Mouse (Mus musculus): ENCODE results near the gene Slc9b2. TPM values are rescaled to one million over a fixed set of nuclear protein-coding genes. Genes with fewer than 3 reads are reported as not detected.
A peak's percentile ranks its signal among the peaks of the same experiment; 100 is the strongest.

Gene Slc9b2
- polyA plus RNA-seq (2016; fragmentation: Nextera tagmentation; extraction: Ambion mirVana): 1.2 and 2.8 TPM in 2 replicates

DNA sequence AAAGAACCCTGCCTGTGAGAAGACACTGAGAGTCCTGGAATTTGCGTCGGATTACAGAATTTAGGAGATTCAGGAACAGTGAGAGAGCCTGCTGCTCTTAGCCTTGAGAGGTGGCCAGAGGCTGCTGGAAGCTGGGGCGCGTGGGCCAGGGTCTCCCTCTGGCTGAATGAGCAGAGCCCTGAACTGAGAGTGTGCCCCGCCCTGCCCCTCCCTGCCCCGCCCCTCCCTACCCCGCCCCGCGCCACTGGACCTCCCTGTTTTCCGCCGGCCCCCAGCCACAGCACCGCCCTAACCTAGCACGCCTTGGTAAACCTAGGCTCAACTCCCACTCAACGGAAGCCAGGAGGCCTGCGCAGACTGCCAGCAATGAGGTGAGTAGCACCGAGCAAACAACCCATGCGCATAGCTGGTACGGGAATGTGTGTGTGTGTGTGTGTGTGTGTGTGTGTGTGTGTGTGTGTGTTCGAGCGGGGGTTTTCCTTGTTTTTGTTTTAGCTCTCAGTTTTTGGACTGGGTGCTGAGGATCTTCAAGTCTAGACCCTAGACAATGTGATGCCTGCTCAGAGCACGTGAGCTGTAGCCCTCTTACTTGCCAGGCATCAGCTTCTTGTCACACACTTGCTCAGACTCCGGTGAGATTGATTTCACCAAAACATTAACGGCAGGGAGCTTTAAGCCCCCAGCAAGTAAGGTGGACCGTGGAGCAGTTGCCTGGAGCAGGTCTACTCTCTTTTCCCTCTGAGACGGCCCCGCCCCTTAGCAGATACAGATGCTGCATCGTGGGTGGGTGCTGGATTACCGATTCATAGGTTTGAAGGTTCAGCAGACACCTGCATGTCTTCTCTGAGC, at the start of gene Slc9b2:
Slc9b2 (plus strand) TSS at position 290 of the 849 bp plus-strand sequence.
- peaks cover 55% of the 10 kb centered on the region for H3K4me1 ChIP-seq
- peaks cover 29% of the 10 kb centered on the region for H3K27me3 ChIP-seq (ENCODE audit: low read depth, poor library complexity, severe bottlenecking)
- WGBS: 15% methylated on average over 28 of the region's 28 CpGs
- H3K9me3 ChIP-seq (replicated peaks): no peaks in the 10 kb centered on the region
- peak; percentile 50 for DNase-seq (ENCODE audit: low spot score)
- H3K4me3 ChIP-seq: peak within 1 kb of the TSS; percentile 51
- H3K27ac ChIP-seq (replicated peaks): peak within 1 kb of the TSS; percentile 72
- no peaks in the 10 kb centered on the region for H3K36me3 ChIP-seq

DNA sequence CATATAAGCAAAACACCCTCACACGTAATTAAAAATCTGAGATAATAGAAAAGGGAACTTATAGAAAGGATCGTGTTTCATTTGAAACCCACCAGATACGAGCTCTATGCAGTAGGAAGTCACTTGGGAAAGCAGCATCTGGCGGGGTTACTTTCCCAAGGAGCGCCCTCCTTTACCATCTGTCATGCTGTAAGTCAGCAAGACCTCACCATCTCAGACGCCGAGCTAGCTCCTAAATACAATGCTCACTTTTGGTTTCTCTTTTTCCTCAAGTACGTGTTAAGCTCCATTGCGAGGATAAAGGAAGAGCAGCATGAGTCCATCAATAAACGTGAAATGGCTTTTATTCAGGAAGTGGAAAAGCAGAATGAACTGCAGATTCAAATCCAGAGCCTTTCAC, 48.6 kb upstream of the Slc9b2 start:
- H3K36me3 ChIP-seq: peaks cover 97% of the 10 kb centered on the region
- no peak overlapping the region for H3K4me3 ChIP-seq
- no peak overlapping the region for H3K27ac ChIP-seq (replicated peaks)
- H3K27me3 ChIP-seq (ENCODE audit: low read depth, poor library complexity, severe bottlenecking): no peaks in the 10 kb centered on the region
- DNase-seq (ENCODE audit: low spot score): no peak
- H3K4me1 ChIP-seq: no peaks in the 10 kb centered on the region
- 92% methylated on average over 10 of the region's 10 CpGs for WGBS
- no peaks in the 10 kb centered on the region for H3K9me3 ChIP-seq (replicated peaks)

DNA sequence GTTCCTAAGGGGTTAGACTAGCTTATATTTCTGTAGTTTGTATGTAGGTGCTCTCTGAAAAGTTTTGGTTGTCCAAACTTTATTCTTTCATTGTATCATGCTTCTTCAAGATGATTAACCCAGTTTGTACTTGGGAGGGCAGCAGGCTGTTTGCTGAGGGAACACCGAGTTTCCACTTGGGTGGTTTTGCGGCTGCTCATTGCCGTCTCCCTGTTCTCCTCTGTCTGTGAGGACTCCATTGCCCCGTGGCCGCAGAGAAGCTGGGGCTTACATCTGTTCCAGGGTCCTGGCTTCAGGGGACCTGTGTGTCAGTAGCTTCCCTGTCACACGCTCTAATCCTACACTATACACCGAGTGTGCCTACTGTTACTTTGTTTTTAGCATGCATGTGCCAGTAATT, 47.3 kb upstream of the Slc9b2 start:
- Histone ChIP-seq H3K9me3 (replicated peaks) (no peaks in the 10 kb centered on the region), H3K36me3 (peaks cover 100% of the 10 kb centered on the region), H3K27ac (replicated peaks) (no peak overlapping the region), H3K4me1 (no peaks in the 10 kb centered on the region), H3K27me3 (ENCODE audit: low read depth, poor library complexity, severe bottlenecking) (no peaks in the 10 kb centered on the region), H3K4me3 (no peak overlapping the region)
- no peak for DNase-seq (ENCODE audit: low spot score)
- WGBS: 86% methylated on average over 7 of the region's 7 CpGs

DNA sequence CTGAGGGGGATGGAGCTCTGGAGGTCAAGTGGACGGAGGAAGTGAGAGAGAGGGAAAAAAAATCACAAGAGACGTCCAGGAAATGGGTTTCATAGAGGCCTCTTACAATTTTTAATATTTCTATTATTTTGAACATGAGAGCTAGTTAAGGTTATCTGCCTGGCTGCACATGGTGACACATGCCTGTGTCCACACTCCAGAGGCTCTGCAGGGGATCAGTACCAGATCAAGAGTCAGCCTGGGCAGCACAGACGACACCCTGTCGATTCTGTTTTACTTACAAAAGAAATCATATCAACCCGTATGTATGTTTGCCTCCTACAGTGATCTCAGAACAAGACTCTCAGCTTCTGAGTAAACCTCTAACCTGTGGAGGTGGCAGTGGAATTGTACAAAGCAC, 38.9 kb upstream of the Slc9b2 start:
- DNase-seq (ENCODE audit: low spot score): no peak
- no peaks in the 10 kb centered on the region for H3K9me3 ChIP-seq (replicated peaks)
- WGBS: 89% methylated on average over 5 of the region's 5 CpGs
- H3K27ac ChIP-seq (replicated peaks): no peak overlapping the region
- H3K36me3 ChIP-seq: peaks cover 100% of the 10 kb centered on the region
- H3K4me1 ChIP-seq: no peaks in the 10 kb centered on the region
- H3K4me3 ChIP-seq: no peak overlapping the region
- no peaks in the 10 kb centered on the region for H3K27me3 ChIP-seq (ENCODE audit: low read depth, poor library complexity, severe bottlenecking)

DNA sequence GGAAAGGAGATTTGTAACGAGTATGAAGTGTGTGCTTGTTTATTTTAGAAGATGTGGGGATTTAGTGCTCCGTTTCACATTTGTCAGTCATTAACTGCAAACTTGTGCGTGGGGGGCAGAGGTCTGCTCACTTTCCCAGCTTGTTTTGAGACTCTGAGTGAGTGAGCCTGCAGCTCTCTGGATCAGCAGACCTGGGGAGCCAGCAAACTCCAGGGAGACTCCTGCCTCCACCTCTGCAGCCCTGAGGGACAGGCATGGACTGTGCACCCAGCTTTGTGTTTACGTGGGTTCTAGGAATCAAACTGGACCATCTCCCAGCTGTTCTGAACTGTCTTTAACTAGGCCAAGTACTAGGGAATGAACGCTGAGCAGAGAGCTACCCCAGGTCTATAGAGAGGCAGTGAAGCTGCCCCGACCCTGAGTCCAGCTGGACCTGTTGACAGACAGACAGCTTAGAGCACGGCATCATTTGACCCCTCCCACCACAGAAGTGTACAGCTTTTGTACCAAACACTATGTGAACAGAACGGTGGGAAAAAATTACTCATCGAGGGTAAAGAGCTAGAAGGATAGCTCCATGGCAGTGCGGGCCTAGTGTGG, 38.0 kb upstream of the Slc9b2 start:
- H3K4me3 ChIP-seq: no peak overlapping the region
- H3K36me3 ChIP-seq: peaks cover 95% of the 10 kb centered on the region
- WGBS: 91% methylated on average over 10 of the region's 10 CpGs
- H3K4me1 ChIP-seq: no peaks in the 10 kb centered on the region
- no peak for DNase-seq (ENCODE audit: low spot score)
- H3K9me3 ChIP-seq (replicated peaks): no peaks in the 10 kb centered on the region
- no peaks in the 10 kb centered on the region for H3K27me3 ChIP-seq (ENCODE audit: low read depth, poor library complexity, severe bottlenecking)
- H3K27ac ChIP-seq (replicated peaks): no peak overlapping the region

DNA sequence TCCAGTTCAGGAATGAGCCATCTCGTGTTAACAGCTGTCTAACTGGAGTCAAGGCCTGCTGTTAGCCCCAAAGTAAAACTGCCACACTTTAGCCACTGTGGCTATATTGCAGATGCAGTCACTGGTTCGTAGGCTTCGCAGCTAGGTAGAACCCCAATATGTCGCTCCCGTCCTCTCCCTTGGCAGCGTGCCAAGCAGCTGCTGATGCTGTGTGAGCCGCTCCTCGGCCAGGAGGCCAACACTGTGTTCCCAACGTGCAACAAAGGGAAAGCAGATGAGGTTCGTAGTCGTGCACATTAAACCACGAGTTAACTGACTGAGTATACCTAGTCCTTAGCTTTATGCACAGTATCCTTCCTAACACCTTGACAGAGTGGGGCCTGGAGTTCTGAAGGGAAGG, 34.9 kb upstream of the Slc9b2 start:
- WGBS: 92% methylated on average over 12 of the region's 12 CpGs
- H3K36me3 ChIP-seq: peaks cover 72% of the 10 kb centered on the region
- H3K4me3 ChIP-seq: no peak overlapping the region
- H3K27me3 ChIP-seq (ENCODE audit: low read depth, poor library complexity, severe bottlenecking): no peaks in the 10 kb centered on the region
- H3K4me1 ChIP-seq: no peaks in the 10 kb centered on the region
- no peaks in the 10 kb centered on the region for H3K9me3 ChIP-seq (replicated peaks)
- H3K27ac ChIP-seq (replicated peaks): no peak overlapping the region
- DNase-seq (ENCODE audit: low spot score): no peak

DNA sequence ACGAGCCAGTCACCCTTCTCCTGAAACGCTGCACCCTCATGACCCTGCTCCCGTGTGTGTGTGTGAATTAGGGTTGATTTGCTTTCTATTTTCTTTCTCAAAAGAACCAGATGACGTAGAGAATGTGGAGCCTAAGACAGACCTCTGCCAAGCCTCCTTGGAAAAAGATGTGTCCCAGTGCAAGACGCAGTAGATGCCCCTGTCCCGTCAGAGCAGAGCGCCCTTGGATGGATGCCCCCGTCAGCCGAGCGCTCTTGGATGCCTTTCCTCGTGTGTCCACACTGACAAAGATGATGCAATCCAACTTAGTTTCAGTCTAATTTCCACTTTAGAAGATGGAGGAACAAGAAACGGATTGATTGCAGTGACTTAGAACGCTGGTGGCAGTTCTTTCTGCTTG, 34.5 kb upstream of the Slc9b2 start:
- H3K36me3 ChIP-seq: peaks cover 67% of the 10 kb centered on the region
- H3K9me3 ChIP-seq (replicated peaks): no peaks in the 10 kb centered on the region
- 94% methylated on average over 13 of the region's 13 CpGs for WGBS

DNA sequence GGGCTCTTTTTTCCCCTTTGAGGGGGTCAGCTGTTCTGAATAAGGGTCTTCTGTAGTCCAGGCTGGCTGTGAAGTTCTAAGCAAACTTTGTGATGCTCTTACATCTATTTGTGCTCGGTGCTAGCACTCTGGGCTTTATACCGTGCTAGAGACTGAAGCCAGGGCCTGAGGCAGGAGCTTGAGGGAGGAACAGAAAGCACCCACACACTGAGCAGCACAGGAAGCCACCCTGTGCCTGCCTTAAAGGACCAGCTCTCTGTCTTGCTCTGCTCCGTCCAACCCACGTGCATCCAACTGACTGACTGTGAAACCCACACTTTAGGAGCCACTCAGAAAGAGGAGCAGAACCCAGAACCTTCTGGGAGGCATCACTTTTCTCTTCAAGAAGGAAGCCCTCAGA, 27.3 kb upstream of the Slc9b2 start:
- Histone ChIP-seq H3K9me3 (replicated peaks) (no peaks in the 10 kb centered on the region), H3K27me3 (ENCODE audit: low read depth, poor library complexity, severe bottlenecking) (no peaks in the 10 kb centered on the region), H3K36me3 (0 out of 2 replicates have a peak, but pooled peaks cover under 1% of the 10 kb centered on the region), H3K27ac (replicated peaks) (peak overlapping the region; percentile 83), H3K4me3 (no peak overlapping the region), H3K4me1 (peaks cover 10% of the 10 kb centered on the region)
- DNase-seq (ENCODE audit: low spot score): no peak
- 78% methylated on average over 4 of the region's 4 CpGs for WGBS

More for the DNA sequence above, 34.5 kb upstream of the Slc9b2 start:
- DNase-seq (ENCODE audit: low spot score): no peak
- H3K27ac ChIP-seq (replicated peaks): no peak overlapping the region
- no peaks in the 10 kb centered on the region for H3K27me3 ChIP-seq (ENCODE audit: low read depth, poor library complexity, severe bottlenecking)
- no peaks in the 10 kb centered on the region for H3K4me1 ChIP-seq
- no peak overlapping the region for H3K4me3 ChIP-seq

DNA sequence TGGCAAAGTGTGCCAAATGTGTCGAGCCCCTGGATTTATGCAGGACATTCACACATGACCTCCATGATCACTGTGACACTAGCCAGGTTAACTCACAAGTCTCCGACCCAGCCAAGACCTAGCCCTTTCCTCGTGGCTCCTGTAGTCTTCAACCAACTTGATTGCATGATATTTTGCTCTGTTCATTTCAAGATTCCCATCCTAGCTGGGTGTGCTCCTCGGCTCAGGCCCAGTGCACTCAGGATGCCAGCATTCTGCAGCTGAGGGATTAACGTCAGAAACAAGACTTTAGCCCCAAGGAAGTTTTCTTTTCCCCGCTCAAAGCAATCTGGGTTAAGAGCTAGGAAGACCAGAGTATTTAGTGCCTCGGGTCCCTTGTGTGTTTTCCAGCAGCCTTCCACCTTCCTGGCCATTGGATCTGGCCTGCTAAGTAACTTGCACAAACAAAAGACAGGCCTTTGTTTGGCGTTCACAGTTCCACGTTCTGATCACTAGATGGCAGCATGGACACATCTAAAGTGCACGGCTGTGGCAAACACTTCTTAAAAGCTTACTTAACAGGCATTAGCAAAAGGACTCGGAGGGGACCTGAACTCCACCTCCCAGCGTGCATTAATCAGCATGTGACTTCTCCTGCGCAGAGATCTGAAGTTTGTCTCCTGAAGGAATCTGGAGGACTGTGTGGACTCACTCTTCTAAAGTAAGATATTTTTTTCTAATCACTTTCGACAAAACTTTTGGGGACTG, 26.7 kb upstream of the Slc9b2 start, which contains the start of gene Bdh2:
Bdh2 (plus strand) TSS at position 553 of the 747 bp plus-strand sequence.
- WGBS: 21% methylated on average over 14 of the region's 14 CpGs

DNA sequence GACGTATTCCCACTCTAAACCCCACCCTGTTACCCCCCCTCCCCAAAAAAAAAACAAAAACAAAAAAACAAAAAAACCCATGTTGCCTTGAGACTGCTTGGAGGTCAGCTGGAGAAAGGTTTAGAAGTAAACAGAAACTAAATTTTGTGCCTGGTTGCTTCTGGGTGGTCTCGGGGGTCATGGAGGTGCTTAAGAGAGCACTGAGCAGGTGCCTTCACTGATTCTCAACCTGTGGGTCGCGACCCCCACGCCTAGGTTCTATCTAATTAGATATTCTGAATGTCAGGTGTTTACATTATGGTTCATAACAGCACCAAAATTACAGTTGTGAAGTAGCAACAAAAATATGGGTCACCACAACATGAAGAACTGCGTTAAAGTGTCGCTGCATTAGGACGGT, 25.8 kb upstream of the Slc9b2 start:
- H3K4me3 ChIP-seq: no peak overlapping the region
- H3K27ac ChIP-seq (replicated peaks): no peak overlapping the region
- H3K27me3 ChIP-seq (ENCODE audit: low read depth, poor library complexity, severe bottlenecking): no peaks in the 10 kb centered on the region
- H3K36me3 ChIP-seq: no peaks in the 10 kb centered on the region
- peaks cover 10% of the 10 kb centered on the region for H3K4me1 ChIP-seq
- H3K9me3 ChIP-seq (replicated peaks): no peaks in the 10 kb centered on the region
- WGBS: 84% methylated on average over 8 of the region's 8 CpGs
- DNase-seq (ENCODE audit: low spot score): no peak

More for the DNA sequence above, 26.7 kb upstream of the Slc9b2 start, which contains the start of gene Bdh2:
- Histone ChIP-seq H3K27me3 (ENCODE audit: low read depth, poor library complexity, severe bottlenecking) (no peaks in the 10 kb centered on the region), H3K27ac (replicated peaks) (peak within 1 kb of the TSS; percentile 83), H3K4me3 (no peak within 1 kb of the TSS; the same call in 1 of the 2 replicates), H3K4me1 (peaks cover 10% of the 10 kb centered on the region), H3K36me3 (no peaks in the 10 kb centered on the region), H3K9me3 (replicated peaks) (no peaks in the 10 kb centered on the region)
- peak; percentile 89 for DNase-seq (ENCODE audit: low spot score)

DNA sequence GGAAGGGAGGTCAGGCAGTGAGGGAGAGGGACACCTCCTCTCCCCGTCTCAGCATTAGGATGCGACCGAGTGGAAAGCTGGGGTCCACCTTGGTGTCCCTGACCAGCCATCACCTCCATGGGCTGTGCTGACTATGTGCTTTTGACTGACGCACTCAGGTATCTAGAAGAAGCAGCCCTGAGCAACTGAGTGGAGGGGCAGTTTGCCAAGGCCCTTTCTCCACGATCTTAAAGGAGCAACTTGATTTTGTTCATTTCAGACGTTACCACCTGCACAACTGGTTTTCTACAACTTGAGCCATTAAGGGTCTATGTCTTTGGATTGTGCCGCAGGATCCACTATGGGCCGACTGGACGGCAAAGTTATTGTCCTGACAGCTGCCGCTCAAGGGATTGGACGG, 22.2 kb upstream of the Slc9b2 start:
- Histone ChIP-seq H3K27ac (replicated peaks) (no peak overlapping the region), H3K27me3 (ENCODE audit: low read depth, poor library complexity, severe bottlenecking) (no peaks in the 10 kb centered on the region), H3K36me3 (no peaks in the 10 kb centered on the region), H3K4me1 (peaks cover 10% of the 10 kb centered on the region), H3K4me3 (no peak overlapping the region), H3K9me3 (replicated peaks) (no peaks in the 10 kb centered on the region)
- WGBS: 89% methylated on average over 11 of the region's 11 CpGs
- no peak for DNase-seq (ENCODE audit: low spot score)

DNA sequence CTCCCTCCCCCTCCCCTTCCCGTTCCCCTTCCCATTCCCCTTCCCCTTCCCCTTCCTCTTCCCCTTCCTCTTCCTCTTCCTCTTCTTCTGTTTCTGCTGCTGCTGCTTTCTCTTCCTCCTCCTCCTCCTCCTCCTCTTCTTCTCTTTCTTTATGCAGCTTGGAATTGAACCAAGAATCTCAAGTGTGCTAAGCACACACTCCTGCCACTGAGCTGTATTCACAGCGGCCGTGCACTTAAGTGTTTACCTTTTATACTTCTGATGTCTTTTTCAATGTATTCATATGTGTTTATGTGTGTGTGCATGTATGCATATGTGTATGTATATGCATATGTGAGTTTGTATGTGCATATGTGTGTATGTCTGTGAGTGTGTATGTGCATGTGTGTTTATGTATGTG, 21.7 kb upstream of the Slc9b2 start:
- no peaks in the 10 kb centered on the region for H3K27me3 ChIP-seq (ENCODE audit: low read depth, poor library complexity, severe bottlenecking)
- H3K9me3 ChIP-seq (replicated peaks): no peaks in the 10 kb centered on the region
- no peak overlapping the region for H3K27ac ChIP-seq (replicated peaks)
- no peaks in the 10 kb centered on the region for H3K36me3 ChIP-seq
- peaks cover 6% of the 10 kb centered on the region for H3K4me1 ChIP-seq
- WGBS: 96% methylated on average over 3 of the region's 3 CpGs
- H3K4me3 ChIP-seq: no peak overlapping the region
- DNase-seq (ENCODE audit: low spot score): no peak

Data from midbrain, embryonic 10.5 days (tissue).